Mouse (Mus musculus) ZHBTc4 (cell line): ENCODE measurements around the gene Ubac1.
A peak's percentile ranks its signal among the peaks of the same experiment; 100 is the strongest.

Experiments used
- DNase-seq: peaks from one replicate; pipeline ENCODE4 v3.0.0-alpha.2; 2011; ENCODE audit warnings: low read depth, low spot score

The Ubac1 gene

GRCm38 (mm10) chr2:26024138-26025075, 2.9 kb upstream of the Ubac1 start:
- DNase-seq = peak; percentile 66

- no peak for DNase-seq
Observed at GRCm38 (mm10) chr2:26022626-26023025, 1.1 kb upstream of the Ubac1 start.

GRCm38 (mm10) chr2:26022258-26022565, 665 bp upstream of the Ubac1 start:
- DNase-seq = no peak

- DNase-seq = no peak
Observed at GRCm38 (mm10) chr2:26020714-26021560, 610 bp downstream of the Ubac1 start.

GRCm38 (mm10) chr2:26019923-26020322, 1.6 kb downstream of the Ubac1 start:
- no peak for DNase-seq

GRCm38 (mm10) chr2:26017326-26017725, 4.2 kb downstream of the Ubac1 start:
- DNase-seq = no peak

- no peak for DNase-seq
Observed at GRCm38 (mm10) chr2:26013674-26014073, 7.9 kb downstream of the Ubac1 start.

GRCm38 (mm10) chr2:26011420-26011819, 10.1 kb downstream of the Ubac1 start:
- DNase-seq = no peak

- DNase-seq = no peak
Observed at GRCm38 (mm10) chr2:26002001-26002400, 19.5 kb downstream of the Ubac1 start.

GRCm38 (mm10) chr2:26001136-26001535, 20.4 kb downstream of the Ubac1 start:
- no peak for DNase-seq

GRCm38 (mm10) chr2:25997716-25998115, 23.8 kb downstream of the Ubac1 start:
- DNase-seq = no peak

GRCm38 (mm10) chr2:25994791-25995190, 26.8 kb downstream of the Ubac1 start:
- no peak for DNase-seq

GRCm38 (mm10) chr2:25992285-25992684, 29.3 kb downstream of the Ubac1 start:
- DNase-seq = no peak

GRCm38 (mm10) chr2:25989651-25990050, 31.9 kb downstream of the Ubac1 start:
- DNase-seq = no peak

- no peak for DNase-seq
Observed at GRCm38 (mm10) chr2:25987817-25988216, 33.7 kb downstream of the Ubac1 start.

GRCm38 (mm10) chr2:25986601-25987000, 34.9 kb downstream of the Ubac1 start:
- no peak for DNase-seq

GRCm38 (mm10) chr2:25983159-25983907, 38.2 kb downstream of the Ubac1 start, which contains the start of gene Camsap1:
Gene Camsap1 (minus strand): TSS chr2:25983282.
- DNase-seq = peak; percentile 100

- peak; percentile 62 for DNase-seq
Observed at GRCm38 (mm10) chr2:25982426-25983091, 39.0 kb downstream of the Ubac1 start.

GRCm38 (mm10) chr2:25982052-25982425, 39.5 kb downstream of the Ubac1 start:
- peak; percentile 43 for DNase-seq

- no peak for DNase-seq
Observed at GRCm38 (mm10) chr2:25978997-25979396, 42.5 kb downstream of the Ubac1 start.

GRCm38 (mm10) chr2:25977587-25978239, 43.8 kb downstream of the Ubac1 start:
- DNase-seq = no peak
